Mouse (Mus musculus) lung, postnatal 0 days (tissue): ENCODE measurements around the gene Ptger4.

Experiments
- CTCF ChIP-seq: IDR thresholded peaks from 2 replicates; pipeline ENCODE4 v1.5.1; 2016; ENCODE audit warnings: antibody characterized with exemption, mild to moderate bottlenecking
- EP300 ChIP-seq: IDR thresholded peaks from 2 replicates; pipeline ENCODE4 v1.6.1; 2016; ENCODE audit warnings: antibody characterized with exemption, mild to moderate bottlenecking, control low read depth

DNA sequence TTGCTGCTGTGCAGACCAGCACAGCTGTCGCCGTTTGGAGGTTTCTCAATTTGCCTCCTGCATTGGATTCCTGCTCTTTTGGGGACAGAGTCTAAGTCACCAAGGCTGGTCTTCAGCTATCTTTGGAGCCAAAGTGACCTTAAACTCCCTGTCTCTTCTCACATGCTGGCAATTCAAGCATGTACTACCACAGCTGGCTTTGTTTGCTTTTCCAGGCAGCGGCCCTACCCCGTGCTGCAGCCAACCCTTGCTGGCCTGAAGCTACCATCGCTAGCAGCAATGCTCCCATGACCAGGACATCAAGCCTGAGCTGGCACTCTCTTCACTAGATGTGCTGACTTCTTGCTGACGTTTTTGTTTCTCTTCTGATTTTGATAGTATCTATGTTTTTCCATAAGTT, 85.2 kb downstream of the Ptger4 start:
- TF ChIP-seq CTCF (no peak), EP300 (no peak)
